Mouse (Mus musculus) skeletal muscle tissue, adult 2 months (tissue): ENCODE data around the gene Gm9922.

Experiments used
- DNase-seq: peaks from one replicate; pipeline ENCODE4 v3.0.0-alpha.2; 2012; ENCODE audit warnings: low read depth, low spot score

Gm9922 gene

DNA sequence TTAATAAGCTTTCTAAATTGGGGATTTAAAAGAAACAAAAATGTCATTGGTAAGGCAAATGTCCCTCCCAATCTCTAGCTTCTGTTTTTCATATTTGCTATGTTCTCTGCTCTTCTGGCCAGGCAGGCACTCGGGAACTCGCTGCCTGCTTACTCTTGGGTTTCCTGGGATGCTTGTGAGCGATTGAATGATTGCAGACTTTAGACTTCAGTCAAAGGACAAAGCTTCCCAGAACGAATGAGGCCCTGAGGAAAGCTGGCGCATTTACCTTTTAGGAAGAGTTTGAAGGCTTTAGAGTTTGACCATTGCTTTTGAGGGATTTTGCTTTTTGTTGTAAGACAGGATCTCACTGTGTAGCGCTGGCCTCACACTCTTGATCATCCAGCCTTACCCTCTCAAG is 41.9 kb downstream of the Gm9922 start:
- no peak for DNase-seq
